Mouse (Mus musculus): ENCODE data around the gene Tex45. TPM values are rescaled to one million over a fixed set of nuclear protein-coding genes. Genes with fewer than 3 reads are reported as not detected.

Gene Tex45
- total and polyA plus RNA-seq, 3 experiments = 0.06 to 0.12 TPM; not detected in 1

DNA sequence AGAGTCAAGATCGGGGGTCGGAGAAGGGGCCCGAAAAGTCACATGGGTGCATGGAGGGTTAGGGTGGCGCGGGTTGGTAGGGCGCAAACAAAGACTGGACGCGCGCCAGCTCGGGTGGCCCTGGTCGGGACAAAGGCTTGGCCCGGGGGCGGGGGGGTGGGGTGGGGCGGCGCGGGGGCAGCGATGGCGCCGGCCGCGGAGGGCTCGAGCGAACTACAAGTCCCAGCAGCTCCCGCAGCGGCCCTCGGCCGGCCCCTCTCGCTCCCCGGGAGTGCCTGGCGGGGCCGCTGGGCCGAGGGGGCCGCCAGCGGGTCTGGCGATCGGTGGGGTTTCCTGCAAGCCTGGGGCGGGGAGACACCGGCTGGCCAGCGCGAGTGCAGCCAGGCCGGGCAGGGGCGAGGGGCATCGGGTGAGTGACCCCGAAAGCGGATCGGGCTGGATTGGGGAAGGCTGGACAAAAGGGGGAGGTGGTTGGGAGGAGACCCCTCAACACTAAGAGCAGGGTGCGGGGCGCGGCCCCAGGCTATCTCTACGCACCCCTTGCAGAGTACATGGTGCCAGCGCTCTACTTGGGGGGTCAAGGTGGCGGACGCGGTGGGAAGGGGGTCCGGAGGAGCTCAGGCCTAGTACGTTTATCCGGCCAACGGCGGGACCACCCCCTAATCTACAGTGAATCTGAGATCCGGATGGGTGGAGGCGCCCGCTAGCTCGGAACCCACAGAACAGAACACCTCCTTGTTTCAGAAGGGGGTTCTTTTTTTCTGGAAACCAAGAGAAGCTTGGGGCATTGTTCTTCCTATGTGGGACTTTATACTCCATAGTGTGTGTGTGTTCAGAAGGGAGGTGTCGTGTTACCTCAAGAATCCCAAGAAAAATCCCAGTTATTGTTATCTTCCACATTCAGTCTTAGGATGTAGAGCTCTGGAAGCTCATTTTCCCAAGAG lies 22.5 kb downstream of the Tex45 start, which contains the start of gene Zfp358:
Gene Zfp358 (plus strand): TSS at position 238 of the 944 bp plus-strand sequence.
- peaks cover 0 to 11% of the 10 kb centered on the region in 2 experiments; a peak in 2 of 4 replicates for H3K36me3 ChIP-seq (ENCODE audit: control insufficient read depth in 1 of 2, insufficient read depth in 2 of 2, low read length in 2 of 2)
- peaks cover 0 to 2% of the 10 kb centered on the region in 2 experiments; a peak in 3 of 4 replicates for H3K27me3 ChIP-seq (ENCODE audit: control insufficient read depth in 1 of 2, insufficient read depth in 2 of 2, low read length in 2 of 2)
- TF ChIP-seq E2F4 (IDR thresholded peaks at IDR 0.05; ENCODE audit: borderline replicate concordance, low read depth, low read length) = no peak
- peak; percentile 85 for TF ChIP-seq HCFC1 (IDR thresholded peaks at IDR 0.05; ENCODE audit: low read depth, low read length)
- TF ChIP-seq NELFE (IDR thresholded peaks at IDR 0.05; ENCODE audit: low read depth, low read length) = peak; percentile 20; the same call in 1 of the 2 replicates
- peak; percentile 46 to 55; a peak in 3 of 4 replicates for TF ChIP-seq POLR2A (IDR thresholded peaks at IDR 0.05; ENCODE audit: control insufficient read depth in 1 of 2, insufficient read depth in 1 of 2, low read depth in 1 of 2, low read length in 2 of 2, poor library complexity in 1 of 2)
- peak; percentile 50; the same call in 1 of the 2 replicates for TF ChIP-seq MAZ (IDR thresholded peaks at IDR 0.05; ENCODE audit: low read depth, low read length)
- TF ChIP-seq UBTF (IDR thresholded peaks at IDR 0.05; ENCODE audit: borderline replicate concordance, insufficient read depth, low read depth, low read length) = no peak
- peaks cover 0 to 11% of the 10 kb centered on the region in 2 experiments; a peak in 2 of 4 replicates for H3K4me1 ChIP-seq (ENCODE audit: control insufficient read depth in 1 of 2, insufficient read depth in 2 of 2, low read length in 2 of 2)
- H3K9ac ChIP-seq (ENCODE audit: control insufficient read depth, low read depth, low read length, poor library complexity, severe bottlenecking) = peak within 1 kb of the TSS; percentile 80
- no peak within 1 kb of the TSS for H3K27ac ChIP-seq (ENCODE audit: control insufficient read depth, low read depth, low read length)
- H3K4me3 ChIP-seq (ENCODE audit: control insufficient read depth in 1 of 2, insufficient read depth in 1 of 2, low read depth in 2 of 2, low read length in 2 of 2) = peak within 1 kb of the TSS; percentile 89 to 100
- peak; percentile 58 for DNase-seq (ENCODE audit: low read depth, low spot score)
- H3K9me3 ChIP-seq (replicated peaks; ENCODE audit: insufficient read depth, low read length) = no peaks in the 10 kb centered on the region
- peaks cover 2% of the 10 kb centered on the region; the same call in 1 of the 2 replicates for H3K79me2 ChIP-seq (ENCODE audit: control insufficient read depth, insufficient read depth, low read length, poor library complexity)

DNA sequence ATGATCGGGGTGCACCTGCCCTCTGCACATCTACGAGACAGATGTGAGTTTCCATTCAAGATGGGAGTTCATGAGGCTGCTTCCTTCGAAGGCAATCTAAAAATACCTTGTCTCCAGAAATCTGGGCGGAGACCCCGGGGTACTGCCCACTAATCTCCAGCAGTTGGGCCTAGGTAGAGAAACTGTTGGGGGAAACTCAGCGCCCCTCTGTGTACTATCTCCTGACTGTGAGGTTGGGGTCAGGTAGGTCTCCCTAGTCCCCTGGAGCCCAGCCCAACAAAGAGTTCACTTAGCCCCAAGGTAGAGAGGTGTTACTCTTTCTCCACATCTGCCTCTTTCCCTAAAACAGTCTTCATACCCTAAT lies 23.2 kb downstream of the Tex45 start:
- TF ChIP-seq SIN3A (IDR thresholded peaks at IDR 0.05; ENCODE audit: low read length) (no peak), MYB (IDR thresholded peaks at IDR 0.05; ENCODE audit: low read depth, low read length) (no peak), ZMIZ1 (IDR thresholded peaks at IDR 0.05; ENCODE audit: low read depth, low read length) (no peak), ZKSCAN1 (IDR thresholded peaks at IDR 0.05; ENCODE audit: low read depth, low read length) (no peak)
- Histone ChIP-seq H3K79me2 (ENCODE audit: control insufficient read depth, insufficient read depth, low read length, poor library complexity) (peaks cover 2% of the 10 kb centered on the region; the same call in 1 of the 2 replicates), H3K9ac (ENCODE audit: control insufficient read depth, low read depth, low read length, poor library complexity, severe bottlenecking) (peak overlapping the region; percentile 80), H3K4me1 (ENCODE audit: control insufficient read depth in 1 of 2, insufficient read depth in 2 of 2, low read length in 2 of 2) (peaks cover 0 to 11% of the 10 kb centered on the region in 2 experiments; a peak in 2 of 4 replicates), H3K27ac (ENCODE audit: control insufficient read depth, low read depth, low read length) (no peak overlapping the region), H3K9me3 (replicated peaks; ENCODE audit: insufficient read depth, low read length) (no peaks in the 10 kb centered on the region), H3K36me3 (ENCODE audit: control insufficient read depth in 1 of 2, insufficient read depth in 2 of 2, low read length in 2 of 2) (peaks cover 0 to 11% of the 10 kb centered on the region in 2 experiments; a peak in 2 of 4 replicates), H3K4me3 (ENCODE audit: control insufficient read depth in 1 of 2, insufficient read depth in 1 of 2, low read depth in 2 of 2, low read length in 2 of 2) (peak overlapping the region; percentile 89 to 100), H3K27me3 (ENCODE audit: control insufficient read depth in 1 of 2, insufficient read depth in 2 of 2, low read length in 2 of 2) (peaks cover 0 to 2% of the 10 kb centered on the region in 2 experiments; a peak in 3 of 4 replicates)
- DNase-seq (ENCODE audit: low read depth, low spot score) = peak; percentile 33

Measured in MEL (cell line).